Mouse (Mus musculus) limb, embryonic 12.5 days (tissue): ENCODE measurements around the gene Dtd1. TPM values are rescaled to one million over a fixed set of nuclear protein-coding genes. Genes with fewer than 3 reads are reported as not detected.

Experiments
- ATAC-seq: fragments of 200-750 bp; cut with Nextera tagmentation; 2 replicates; pipeline ENCODE4 v1.8.0; 2017; ENCODE audit warnings: low read depth, moderate TSS enrichment; ENCODE audit not compliant: insufficient number of reproducible peaks, insufficient read depth, low FRiP score, low TSS enrichment
- H3K27ac ChIP-seq: fragments of 300-500 bp; sonication (generic); 2 replicates; pipeline ENCODE4 v1.5.1; 2016; ENCODE audit warnings: mild to moderate bottlenecking, moderate library complexity
- H3K27me3 ChIP-seq: fragments of 300-500 bp; sonication (generic); 2 replicates; pipeline ENCODE4 v1.6.1; 2016; ENCODE audit warnings: mild to moderate bottlenecking, moderate library complexity
- H3K36me3 ChIP-seq: fragments of 300-500 bp; sonication (generic); 2 replicates; pipeline ENCODE4 v1.6.1; 2016; ENCODE audit warnings: mild to moderate bottlenecking, moderate library complexity
- H3K4me1 ChIP-seq: fragments of 300-500 bp; sonication (generic); replicated peaks from 2 replicates; pipeline ENCODE4 v1.6.1; 2016
- H3K4me2 ChIP-seq: fragments of 300-500 bp; sonication (generic); 2 replicates; pipeline ENCODE4 v1.6.1; 2016; ENCODE audit warnings: mild to moderate bottlenecking, moderate library complexity
- H3K4me3 ChIP-seq: fragments of 300-500 bp; sonication (generic); replicated peaks from 2 replicates; pipeline ENCODE4 v1.5.1; 2016; ENCODE audit warnings: mild to moderate bottlenecking
- H3K9ac ChIP-seq: fragments of 300-500 bp; sonication (generic); replicated peaks from 2 replicates; pipeline ENCODE4 v1.6.1; 2016; ENCODE audit warnings: mild to moderate bottlenecking, moderate library complexity
- H3K9me3 ChIP-seq: fragments of 300-500 bp; sonication (generic); 2 replicates; pipeline ENCODE4 v1.6.1; 2016; ENCODE audit warnings: mild to moderate bottlenecking, moderate library complexity
- WGBS: fragments of 180-500 bp; shearing (Covaris S2); methylation state at CpG from one replicate; pipeline ENCODE4 v1.1.7; 2016; 5-methylcytosine and 5-hydroxymethylcytosine counted together
- polyA plus RNA-seq: library from polyadenylated mRNA; unstranded; fragments of >200 nt; fragmentation: Nextera tagmentation; extraction: Ambion mirVana; gene quantifications from 2 replicates; pipeline ENCODE4 v1.2.1, GENCODE M21; 2016

The Dtd1 gene
- polyA plus RNA-seq, 1 experiment from 2014 or later, result 39.5 TPM

GRCm38 (mm10) chr2:144715211-144715768, 115.6 kb downstream of the Dtd1 start:
- 78% methylated on average over 2 of the region's 2 CpGs for WGBS
- H3K36me3 ChIP-seq, result no peaks in the 10 kb centered on the region
- ATAC-seq, result no peak
- H3K27ac ChIP-seq, result no peak overlapping the region
- H3K4me1 ChIP-seq, result peaks cover 13% of the 10 kb centered on the region; the same call in 1 of the 2 replicates
- no peak overlapping the region for H3K9ac ChIP-seq
- H3K27me3 ChIP-seq, result no peaks in the 10 kb centered on the region
- H3K9me3 ChIP-seq, result no peaks in the 10 kb centered on the region
- no peak overlapping the region for H3K4me2 ChIP-seq
- H3K4me3 ChIP-seq, result no peak overlapping the region

GRCm38 (mm10) chr2:144716248-144716647, 116.6 kb downstream of the Dtd1 start:
- no peak overlapping the region for H3K4me2 ChIP-seq
- H3K36me3 ChIP-seq, result no peaks in the 10 kb centered on the region
- H3K27me3 ChIP-seq, result no peaks in the 10 kb centered on the region
- H3K9ac ChIP-seq, result no peak overlapping the region
- H3K9me3 ChIP-seq, result no peaks in the 10 kb centered on the region
- ATAC-seq, result no peak
- H3K27ac ChIP-seq, result no peak overlapping the region
- WGBS, result 86% methylated on average over 5 of the region's 5 CpGs
- peaks cover 13% of the 10 kb centered on the region; the same call in 1 of the 2 replicates for H3K4me1 ChIP-seq
- no peak overlapping the region for H3K4me3 ChIP-seq

GRCm38 (mm10) chr2:144718273-144718672, 118.6 kb downstream of the Dtd1 start:
- Histone ChIP-seq H3K9me3 (no peaks in the 10 kb centered on the region), H3K27me3 (no peaks in the 10 kb centered on the region), H3K4me1 (peaks cover 13% of the 10 kb centered on the region; the same call in 1 of the 2 replicates), H3K27ac (no peak overlapping the region), H3K4me3 (no peak overlapping the region), H3K4me2 (no peak overlapping the region), H3K9ac (no peak overlapping the region), H3K36me3 (no peaks in the 10 kb centered on the region)
- 64% methylated on average over 5 of the region's 5 CpGs for WGBS
- ATAC-seq, result no peak

GRCm38 (mm10) chr2:144719294-144719693, 119.6 kb downstream of the Dtd1 start:
- no peak overlapping the region for H3K9ac ChIP-seq
- H3K27ac ChIP-seq, result no peak overlapping the region
- peaks cover 13% of the 10 kb centered on the region; the same call in 1 of the 2 replicates for H3K4me1 ChIP-seq
- no peak overlapping the region for H3K4me2 ChIP-seq
- H3K9me3 ChIP-seq, result no peaks in the 10 kb centered on the region
- no peaks in the 10 kb centered on the region for H3K36me3 ChIP-seq
- no peaks in the 10 kb centered on the region for H3K27me3 ChIP-seq
- 80% methylated on average over 5 of the region's 5 CpGs for WGBS
- no peak for ATAC-seq
- no peak overlapping the region for H3K4me3 ChIP-seq

GRCm38 (mm10) chr2:144719718-144720117, 120.0 kb downstream of the Dtd1 start:
- H3K36me3 ChIP-seq, result no peaks in the 10 kb centered on the region
- H3K27me3 ChIP-seq, result no peaks in the 10 kb centered on the region
- no peak overlapping the region for H3K9ac ChIP-seq
- ATAC-seq, result no peak
- peaks cover 13% of the 10 kb centered on the region; the same call in 1 of the 2 replicates for H3K4me1 ChIP-seq
- no peak overlapping the region for H3K4me2 ChIP-seq
- H3K9me3 ChIP-seq, result no peaks in the 10 kb centered on the region
- no peak overlapping the region for H3K27ac ChIP-seq
- WGBS, result 73% methylated on average over 4 of the region's 4 CpGs
- H3K4me3 ChIP-seq, result no peak overlapping the region

- Histone ChIP-seq H3K4me1 (peaks cover 13% of the 10 kb centered on the region; the same call in 1 of the 2 replicates), H3K27me3 (no peaks in the 10 kb centered on the region), H3K9me3 (no peaks in the 10 kb centered on the region), H3K4me2 (no peak overlapping the region), H3K9ac (no peak overlapping the region), H3K4me3 (no peak overlapping the region), H3K27ac (no peak overlapping the region), H3K36me3 (no peaks in the 10 kb centered on the region)
- WGBS, result 48% methylated on average over 5 of the region's 5 CpGs
- no peak for ATAC-seq
These were observed 120.8 kb downstream of the Dtd1 start for GRCm38 (mm10) chr2:144720407-144720959.

- H3K27ac ChIP-seq, result no peak overlapping the region
- WGBS, result 84% methylated on average over 1 of the region's 1 CpGs
- H3K27me3 ChIP-seq, result no peaks in the 10 kb centered on the region
- no peaks in the 10 kb centered on the region for H3K9me3 ChIP-seq
- no peaks in the 10 kb centered on the region for H3K36me3 ChIP-seq
- H3K4me1 ChIP-seq, result no peaks in the 10 kb centered on the region
- no peak overlapping the region for H3K4me2 ChIP-seq
- no peak for ATAC-seq
- no peak overlapping the region for H3K4me3 ChIP-seq
- no peak overlapping the region for H3K9ac ChIP-seq
These were observed 125.0 kb downstream of the Dtd1 start for GRCm38 (mm10) chr2:144724679-144725078.

GRCm38 (mm10) chr2:144727136-144727535, 127.4 kb downstream of the Dtd1 start:
- no peak for ATAC-seq
- no peak overlapping the region for H3K4me3 ChIP-seq
- H3K4me1 ChIP-seq, result no peaks in the 10 kb centered on the region
- H3K27me3 ChIP-seq, result no peaks in the 10 kb centered on the region
- no peak overlapping the region for H3K4me2 ChIP-seq
- no peak overlapping the region for H3K27ac ChIP-seq
- no peaks in the 10 kb centered on the region for H3K36me3 ChIP-seq
- H3K9ac ChIP-seq, result no peak overlapping the region
- WGBS, result 87% methylated on average over 3 of the region's 3 CpGs
- H3K9me3 ChIP-seq, result no peaks in the 10 kb centered on the region

- WGBS, result 91% methylated on average over 2 of the region's 2 CpGs
- H3K9me3 ChIP-seq, result no peaks in the 10 kb centered on the region
- H3K27ac ChIP-seq, result no peak overlapping the region
- ATAC-seq, result no peak
- no peaks in the 10 kb centered on the region for H3K27me3 ChIP-seq
- no peak overlapping the region for H3K4me3 ChIP-seq
- no peak overlapping the region for H3K9ac ChIP-seq
- H3K4me1 ChIP-seq, result no peaks in the 10 kb centered on the region
- no peaks in the 10 kb centered on the region for H3K36me3 ChIP-seq
- H3K4me2 ChIP-seq, result no peak overlapping the region
These were observed 130.1 kb downstream of the Dtd1 start for GRCm38 (mm10) chr2:144729776-144730175.

- Histone ChIP-seq H3K4me1 (peaks cover 32% of the 10 kb centered on the region), H3K27me3 (no peaks in the 10 kb centered on the region), H3K9ac (no peak overlapping the region), H3K4me2 (no peak overlapping the region), H3K27ac (0 out of 2 replicates have a peak overlapping the region, but pooled peaks have one; percentile 41), H3K4me3 (no peak overlapping the region), H3K9me3 (no peaks in the 10 kb centered on the region), H3K36me3 (no peaks in the 10 kb centered on the region)
- WGBS, result 31% methylated on average over 5 of the region's 5 CpGs
- 0 out of 2 replicates have a peak, but pooled peaks have one; percentile 45 for ATAC-seq
These were observed 138.5 kb downstream of the Dtd1 start for GRCm38 (mm10) chr2:144738161-144738560.

- Histone ChIP-seq H3K9ac (no peak overlapping the region), H3K27ac (0 out of 2 replicates have a peak overlapping the region, but pooled peaks have one; percentile 41), H3K4me1 (peaks cover 32% of the 10 kb centered on the region), H3K4me2 (no peak overlapping the region), H3K4me3 (no peak overlapping the region), H3K36me3 (no peaks in the 10 kb centered on the region), H3K27me3 (no peaks in the 10 kb centered on the region), H3K9me3 (no peaks in the 10 kb centered on the region)
- 71% methylated on average over 5 of the region's 5 CpGs for WGBS
- no peak for ATAC-seq
These were observed 138.9 kb downstream of the Dtd1 start for GRCm38 (mm10) chr2:144738576-144738975.
